Mouse (Mus musculus) spleen, adult 2 months (tissue): ENCODE results near the gene Clrn3.

Experiments
- CTCF ChIP-seq: fragments of 200-500 bp; IDR thresholded peaks from 2 replicates; pipeline ENCODE4 v1.5.1; 2011; ENCODE audit warnings: mild to moderate bottlenecking, inconsistent platforms; ENCODE audit not compliant: insufficient read depth, insufficient read length, insufficient replicate concordance; ENCODE audit errors: extremely low read depth
- POLR2A ChIP-seq: fragments of 200-500 bp; IDR thresholded peaks from 2 replicates; pipeline ENCODE4 v1.6.1; 2011; ENCODE audit warnings: low read depth, low read length, inconsistent platforms

GRCm38 (mm10) chr7:135510431-135510830 is 18.0 kb downstream of the Clrn3 start:
- no peak for TF ChIP-seq CTCF
- no peak for TF ChIP-seq POLR2A
